Mouse (Mus musculus) embryonic fibroblast, embryonic 13.5 days (primary cell): ENCODE measurements around the gene Itpripl2. TPM values are rescaled to one million over a fixed set of nuclear protein-coding genes. Genes with fewer than 3 reads are reported as not detected.
A peak's percentile ranks its signal among the peaks of the same experiment; 100 is the strongest.

ENCODE experiments used
- H3K27ac ChIP-seq: 2 replicates; pipeline ENCODE4 v1.5.1; 2012; ENCODE audit warnings: low read length, control low read depth, inconsistent platforms; ENCODE audit not compliant: insufficient read depth
- H3K4me1 ChIP-seq: 2 replicates; pipeline ENCODE4 v1.6.1; 2011; ENCODE audit warnings: low read length; ENCODE audit not compliant: control insufficient read depth, insufficient read depth
- H3K4me3 ChIP-seq: 2 replicates; pipeline ENCODE4 v1.5.1; 2011; ENCODE audit warnings: mild to moderate bottlenecking, control low read depth, low read length; ENCODE audit not compliant: insufficient read depth
- CTCF ChIP-seq: IDR thresholded peaks from 2 replicates; pipeline ENCODE4 v1.5.1; 2011; ENCODE audit warnings: mild to moderate bottlenecking, control low read depth, low read length, moderate library complexity, borderline replicate concordance; ENCODE audit not compliant: insufficient read depth
- POLR2A ChIP-seq: IDR thresholded peaks from 2 replicates; pipeline ENCODE4 v1.6.1; 2011; ENCODE audit warnings: low read depth, mild to moderate bottlenecking, control low read depth, low read length, moderate library complexity
- polyA plus RNA-seq: library from polyadenylated mRNA; stranded (reverse); fragments of >200 nt; gene quantifications from 2 replicates; pipeline ENCODE4 v1.2.4, GENCODE M21; 2011; ENCODE audit warnings: low read depth; ENCODE audit not compliant: missing spikeins, insufficient read length

Gene Itpripl2
- polyA plus RNA-seq, 1 experiment = 76.2 TPM

DNA sequence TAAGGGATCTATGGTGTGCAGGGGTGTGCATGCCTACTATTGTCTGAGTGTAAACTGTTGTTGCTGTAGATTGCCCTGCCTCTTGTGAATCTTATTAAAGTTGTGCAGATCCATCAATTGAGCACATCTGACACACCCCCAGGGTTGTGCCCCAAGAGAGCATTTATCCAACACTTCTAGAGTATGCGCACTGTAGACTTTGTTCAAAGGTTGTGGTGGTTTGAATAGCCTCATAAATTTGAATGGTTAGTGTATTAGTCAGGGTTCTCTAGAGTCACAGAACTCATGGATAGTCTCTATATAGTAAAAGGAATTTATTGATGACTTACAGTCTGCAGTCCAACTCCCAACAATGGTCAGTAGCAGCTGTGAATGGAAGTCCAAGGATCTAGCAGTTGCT is 18.9 kb downstream of the Itpripl2 start:
- H3K27ac ChIP-seq = no peak overlapping the region
- no peak for TF ChIP-seq POLR2A
- no peak for TF ChIP-seq CTCF

GRCm38 (mm10) chr7:118468060-118468459 is 23.7 kb downstream of the Itpripl2 start:
- peaks cover under 1% of the 10 kb centered on the region; the same call in 1 of the 2 replicates for H3K4me1 ChIP-seq
- H3K4me3 ChIP-seq = no peak overlapping the region
- TF ChIP-seq POLR2A (no peak), CTCF (no peak)
- no peak overlapping the region for H3K27ac ChIP-seq

More for the DNA sequence above, 18.9 kb downstream of the Itpripl2 start:
- H3K4me3 ChIP-seq = no peak overlapping the region
- no peaks in the 10 kb centered on the region for H3K4me1 ChIP-seq

DNA sequence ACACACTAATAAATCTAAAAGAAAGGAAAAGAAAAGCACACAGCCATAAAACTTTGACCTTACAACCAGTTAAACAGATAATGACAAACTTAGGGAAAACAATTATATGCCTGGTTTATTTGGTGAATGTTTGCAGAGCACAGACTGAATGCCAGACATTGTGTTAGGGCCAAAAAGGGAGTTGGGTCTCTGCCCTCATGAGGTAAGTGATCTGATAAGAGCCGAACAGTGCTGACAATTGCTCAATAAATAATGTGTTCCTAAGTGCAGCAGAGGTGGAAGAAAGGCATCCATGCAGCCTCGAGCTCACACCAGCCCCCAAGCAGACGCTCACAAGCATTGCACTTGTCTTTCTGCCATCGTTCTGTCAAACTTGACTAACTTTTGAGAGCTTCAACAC is 27.3 kb downstream of the Itpripl2 start:
- Histone ChIP-seq H3K4me3 (no peak overlapping the region), H3K4me1 (peaks cover 3% of the 10 kb centered on the region; the same call in 1 of the 2 replicates), H3K27ac (no peak overlapping the region)
- no peak for TF ChIP-seq POLR2A

DNA sequence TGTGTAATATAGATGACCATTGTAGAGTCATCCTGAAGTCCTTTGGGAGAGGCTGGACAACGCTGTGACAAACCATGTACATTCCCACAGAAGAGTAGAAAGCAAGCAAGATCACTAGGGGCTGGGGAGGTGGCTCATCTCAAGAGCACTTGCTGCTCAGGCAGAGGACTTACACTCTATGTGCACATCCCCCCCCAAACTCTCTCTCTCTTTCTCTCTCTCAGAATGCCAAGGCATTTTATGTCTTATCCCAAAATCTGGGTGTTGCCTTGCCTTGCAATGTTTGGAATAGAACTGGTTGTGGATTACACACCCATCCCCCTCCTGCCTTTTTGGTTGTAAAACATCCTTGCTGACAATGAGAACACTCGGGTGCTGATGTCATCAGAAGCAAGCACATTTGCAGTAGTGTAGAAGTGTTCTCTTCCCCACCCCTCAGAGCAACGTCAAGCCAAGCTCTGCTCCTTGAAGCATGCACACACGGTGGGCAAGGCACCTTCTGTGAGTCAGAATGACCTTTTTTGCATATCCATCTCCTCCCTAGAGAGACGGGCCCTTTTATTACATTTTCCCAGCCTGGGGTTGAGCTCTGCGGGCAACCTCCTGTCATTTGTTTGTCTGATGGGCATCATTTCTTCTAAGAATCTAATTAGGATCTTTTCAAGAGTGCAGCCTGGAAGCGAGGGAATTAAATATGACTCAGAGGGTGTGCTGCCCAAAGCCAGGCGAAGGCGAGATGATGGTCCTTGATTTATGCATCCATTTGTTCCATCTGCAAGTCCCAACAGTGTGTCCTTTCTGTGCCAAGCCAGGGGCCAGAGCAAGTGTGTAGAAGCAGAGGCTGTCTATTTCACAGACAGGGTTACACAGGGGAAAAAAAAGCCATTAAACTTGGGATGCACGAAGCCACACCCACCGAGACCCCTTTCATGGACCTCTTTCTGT is 28.7 kb downstream of the Itpripl2 start:
- peaks cover 3% of the 10 kb centered on the region; the same call in 1 of the 2 replicates for H3K4me1 ChIP-seq
- H3K27ac ChIP-seq = no peak overlapping the region
- TF ChIP-seq POLR2A = no peak
- no peak for TF ChIP-seq CTCF
- H3K4me3 ChIP-seq = no peak overlapping the region

- TF ChIP-seq POLR2A (no peak), CTCF (no peak)
- no peak overlapping the region for H3K27ac ChIP-seq
- H3K4me1 ChIP-seq = peaks cover 3% of the 10 kb centered on the region; the same call in 1 of the 2 replicates
- no peak overlapping the region for H3K4me3 ChIP-seq
These were observed 30.2 kb downstream of the Itpripl2 start for GRCm38 (mm10) chr7:118461400-118462136.

DNA sequence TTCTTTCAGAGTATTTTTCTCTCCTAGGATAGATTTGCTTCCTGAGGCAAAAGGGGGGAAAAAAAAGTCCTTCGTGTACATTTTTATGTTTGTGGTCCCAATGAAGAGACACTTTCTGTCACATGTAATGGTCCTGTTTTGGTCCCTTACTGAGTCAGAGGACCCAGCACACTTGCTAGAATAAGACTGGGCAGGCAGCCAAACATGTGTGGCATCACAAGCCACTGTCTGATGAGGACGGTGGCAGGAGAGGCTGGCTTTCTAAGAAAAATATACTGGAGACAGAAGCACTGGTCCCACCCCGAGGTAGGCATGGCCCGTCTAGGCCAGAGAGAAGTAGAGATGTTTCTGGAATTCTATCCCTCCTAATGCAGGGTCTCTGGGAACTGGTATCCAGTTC is 38.1 kb downstream of the Itpripl2 start:
- TF ChIP-seq CTCF (no peak), POLR2A (no peak)

DNA sequence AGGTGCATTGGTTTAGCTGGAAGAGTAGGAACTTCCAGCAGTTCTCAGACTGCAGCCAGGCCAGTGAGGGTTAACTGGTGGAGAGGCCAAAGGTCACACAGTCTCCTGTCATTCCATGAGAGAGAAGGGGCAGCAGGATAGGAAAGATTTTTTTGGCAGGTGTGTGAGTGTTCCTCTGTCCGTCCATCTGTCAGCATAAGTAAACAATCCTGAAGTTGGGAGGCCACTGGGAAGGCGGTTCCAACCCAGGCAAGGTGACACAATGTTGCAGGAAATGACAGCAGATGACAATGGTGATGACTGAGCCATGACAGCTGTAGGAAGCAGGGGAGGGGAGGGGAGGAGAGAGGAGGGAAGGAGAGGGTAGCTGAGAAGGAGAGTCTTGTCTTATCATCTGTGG is 38.8 kb downstream of the Itpripl2 start:
- TF ChIP-seq CTCF (no peak), POLR2A (no peak)
- no peaks in the 10 kb centered on the region for H3K4me1 ChIP-seq
- H3K27ac ChIP-seq = no peak overlapping the region

More for the DNA sequence above, 38.1 kb downstream of the Itpripl2 start:
- H3K4me1 ChIP-seq = no peaks in the 10 kb centered on the region
- H3K4me3 ChIP-seq = no peak overlapping the region
- no peak overlapping the region for H3K27ac ChIP-seq

GRCm38 (mm10) chr7:118448134-118448967 is 43.4 kb downstream of the Itpripl2 start, which contains the start of gene Syt17:
Gene Syt17, minus strand, starts transcription at chr7:118448222.
- no peak within 1 kb of the TSS for H3K27ac ChIP-seq
- TF ChIP-seq CTCF (peak; percentile 88), POLR2A (no peak)
- H3K4me1 ChIP-seq = peaks cover 4% of the 10 kb centered on the region
- H3K4me3 ChIP-seq = peak within 1 kb of the TSS; percentile 53

More for the DNA sequence above, 38.8 kb downstream of the Itpripl2 start:
- H3K4me3 ChIP-seq = no peak overlapping the region
